Mouse (Mus musculus): ENCODE measurements around the gene Pkp1.

- TF ChIP-seq CTCF (IDR thresholded peaks at IDR 0.05; ENCODE audit: low read depth, low read length) = no peak
- no peak for TF ChIP-seq POLR2A (IDR thresholded peaks at IDR 0.05; ENCODE audit: extremely low read depth, insufficient read depth, low read length)
These were observed 74.5 kb downstream of the Pkp1 start for GRCm38 (mm10) chr1:135844481-135844880.

All from liver, adult 2 months (tissue).